Mouse (Mus musculus) ES-Bruce4 (cell line): ENCODE results near the gene Fgfr2. TPM values are rescaled to one million over a fixed set of nuclear protein-coding genes. Genes with fewer than 3 reads are reported as not detected.

Source experiments
- H3K27ac ChIP-seq: 2 replicates; pipeline ENCODE4 v1.5.1; 2012; ENCODE audit warnings: low read length, inconsistent platforms; ENCODE audit not compliant: insufficient read depth
- H3K27me3 ChIP-seq: 2 replicates; pipeline ENCODE4 v1.6.1; 2012; ENCODE audit warnings: mild to moderate bottlenecking, low read length, inconsistent platforms; ENCODE audit not compliant: control insufficient read depth, poor library complexity, insufficient read depth, severe bottlenecking
- H3K36me3 ChIP-seq: 2 replicates; pipeline ENCODE4 v1.6.1; 2012; ENCODE audit warnings: inconsistent platforms, mild to moderate bottlenecking, low read length, moderate library complexity; ENCODE audit not compliant: control insufficient read depth, poor library complexity, insufficient read depth, severe bottlenecking
- H3K4me1 ChIP-seq: one replicate; pipeline ENCODE4 v1.8.1; 2011; ENCODE audit warnings: low read length; ENCODE audit not compliant: control insufficient read depth, insufficient read depth
- H3K4me3 ChIP-seq: 2 replicates; pipeline ENCODE4 v1.5.1; 2011; ENCODE audit warnings: low read depth, mild to moderate bottlenecking, low read length
- H3K9ac ChIP-seq: 2 replicates; pipeline ENCODE4 v1.6.1; 2012; ENCODE audit warnings: low read depth, mild to moderate bottlenecking, inconsistent platforms; ENCODE audit not compliant: poor library complexity, severe bottlenecking
- H3K9me3 ChIP-seq: replicated peaks from 2 replicates; pipeline ENCODE4 v1.6.1; 2012; ENCODE audit warnings: mild to moderate bottlenecking, low read length, inconsistent platforms; ENCODE audit not compliant: control insufficient read depth, poor library complexity, insufficient read depth, severe bottlenecking
- CTCF ChIP-seq: IDR thresholded peaks from one replicate; pipeline ENCODE4 v1.8.1; 2011; ENCODE audit warnings: low read depth, low read length
- EP300 ChIP-seq: IDR thresholded peaks from 2 replicates; pipeline ENCODE4 v1.6.1; 2011; ENCODE audit warnings: low read depth, low read length; ENCODE audit not compliant: insufficient read depth
- POLR2A ChIP-seq: IDR thresholded peaks from one replicate; pipeline ENCODE4 v1.8.1; 2011; ENCODE audit warnings: low read length; ENCODE audit not compliant: insufficient read depth
- polyA plus RNA-seq: library from polyadenylated mRNA; stranded (reverse); fragments of >200 nt; gene quantifications from 2 replicates; pipeline ENCODE4 v1.2.4, GENCODE M21; 2011; ENCODE audit warnings: low read depth; ENCODE audit not compliant: missing spikeins, insufficient read depth, insufficient read length

Fgfr2 gene
- polyA plus RNA-seq, 1 experiment = 34.8 TPM

GRCm38 (mm10) chr7:130762071-130762897, 2360.9 kb downstream of the Fgfr2 start:
- no peaks in the 10 kb centered on the region for H3K4me1 ChIP-seq
- no peak for TF ChIP-seq EP300
- peak; percentile 89 for TF ChIP-seq CTCF
- H3K36me3 ChIP-seq = peaks cover 12% of the 10 kb centered on the region
- no peak overlapping the region for H3K4me3 ChIP-seq
- H3K27me3 ChIP-seq = no peaks in the 10 kb centered on the region
- no peaks in the 10 kb centered on the region for H3K9me3 ChIP-seq
- no peak overlapping the region for H3K9ac ChIP-seq
- H3K27ac ChIP-seq = no peak overlapping the region

DNA sequence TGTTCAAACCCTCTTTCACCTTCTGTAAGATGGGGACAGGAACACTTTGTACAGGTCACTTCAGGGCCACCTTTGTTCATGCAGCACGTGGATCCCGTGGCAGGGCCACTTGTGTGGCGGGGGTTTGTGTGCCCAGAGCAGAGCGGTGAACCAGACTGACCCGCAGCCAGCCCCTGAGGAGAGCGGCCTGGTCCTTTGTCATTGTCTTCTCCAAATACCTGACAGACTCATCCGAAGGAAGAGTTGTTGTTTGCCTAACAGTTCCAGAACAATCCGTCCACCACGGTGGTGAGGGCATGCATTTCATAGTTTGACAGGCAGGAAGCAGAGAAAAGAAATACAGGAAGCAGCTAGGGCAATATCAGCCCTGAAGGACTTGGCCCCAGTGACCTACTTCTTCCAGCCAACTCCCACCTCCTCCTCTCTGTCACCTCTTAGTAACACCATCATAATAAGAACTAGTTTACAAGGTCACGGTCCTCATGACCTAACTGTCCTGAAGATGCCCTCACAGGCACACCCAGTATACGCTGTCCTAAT, 2365.8 kb downstream of the Fgfr2 start:
- Histone ChIP-seq H3K27me3 (no peaks in the 10 kb centered on the region), H3K9me3 (no peaks in the 10 kb centered on the region), H3K4me1 (no peaks in the 10 kb centered on the region), H3K27ac (no peak overlapping the region), H3K4me3 (no peak overlapping the region), H3K36me3 (peaks cover 10% of the 10 kb centered on the region), H3K9ac (no peak overlapping the region)
- TF ChIP-seq EP300 (no peak), CTCF (no peak), POLR2A (no peak)

GRCm38 (mm10) chr7:130756343-130756835, 2366.8 kb downstream of the Fgfr2 start:
- Histone ChIP-seq H3K4me3 (no peak overlapping the region), H3K27ac (no peak overlapping the region), H3K27me3 (no peaks in the 10 kb centered on the region), H3K4me1 (no peaks in the 10 kb centered on the region), H3K9me3 (no peaks in the 10 kb centered on the region), H3K36me3 (peaks cover 13% of the 10 kb centered on the region), H3K9ac (no peak overlapping the region)
- no peak for TF ChIP-seq CTCF
- TF ChIP-seq EP300 = no peak
- TF ChIP-seq POLR2A = no peak

- Histone ChIP-seq H3K9me3 (no peaks in the 10 kb centered on the region), H3K27me3 (no peaks in the 10 kb centered on the region), H3K27ac (no peak overlapping the region), H3K4me3 (no peak overlapping the region), H3K9ac (no peak overlapping the region), H3K36me3 (peaks cover 11% of the 10 kb centered on the region), H3K4me1 (no peaks in the 10 kb centered on the region)
- TF ChIP-seq POLR2A (no peak), EP300 (no peak), CTCF (no peak)
These were observed 2368.4 kb downstream of the Fgfr2 start for GRCm38 (mm10) chr7:130754790-130755189.

DNA sequence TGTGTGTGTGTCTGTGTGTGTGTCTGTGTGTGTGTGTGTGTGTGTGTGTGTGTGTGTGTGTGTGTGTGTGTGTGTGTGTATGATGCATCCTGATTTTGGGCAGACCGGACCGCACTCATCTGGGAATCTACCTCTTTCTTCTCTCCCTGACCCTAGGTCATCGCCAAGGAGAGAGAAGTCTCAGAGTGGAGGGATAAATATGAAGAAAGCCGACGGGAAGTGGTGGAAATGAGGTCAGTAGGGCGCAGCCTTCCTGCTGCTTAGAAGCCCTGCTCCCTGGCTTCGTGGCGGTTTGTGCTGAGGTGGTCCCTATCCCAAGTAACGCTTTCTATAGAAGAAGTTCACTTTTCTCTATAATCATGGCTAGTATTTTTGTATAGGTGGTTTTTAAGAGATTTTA, 2371.5 kb downstream of the Fgfr2 start:
- Histone ChIP-seq H3K27me3 (no peaks in the 10 kb centered on the region), H3K9ac (no peak overlapping the region), H3K4me3 (no peak overlapping the region), H3K36me3 (peaks cover 8% of the 10 kb centered on the region), H3K4me1 (no peaks in the 10 kb centered on the region), H3K9me3 (no peaks in the 10 kb centered on the region), H3K27ac (no peak overlapping the region)
- no peak for TF ChIP-seq EP300
- TF ChIP-seq CTCF = no peak
- no peak for TF ChIP-seq POLR2A
